Mouse (Mus musculus) E14TG2a.4 (cell line): Measurements from ENCODE around the gene Epha6.
A peak's percentile ranks its signal among the peaks of the same experiment; 100 is the strongest.

Experiments
- H3K27me3 ChIP-seq: 2 replicates; pipeline ENCODE4 v1.6.1; 2014; ENCODE audit warnings: low read length, control low read depth; ENCODE audit not compliant: insufficient read depth
- H3K36me3 ChIP-seq: 2 replicates; pipeline ENCODE4 v1.6.1; 2014; ENCODE audit warnings: low read length, control low read depth; ENCODE audit not compliant: insufficient read depth
- H3K4me1 ChIP-seq: replicated peaks from 2 replicates; pipeline ENCODE4 v1.6.1; 2014; ENCODE audit warnings: low read depth, low read length, control low read depth
- H3K4me3 ChIP-seq: replicated peaks from 2 replicates; pipeline ENCODE4 v1.5.1; 2014; ENCODE audit warnings: mild to moderate bottlenecking, low read length
- H3K9me3 ChIP-seq: 2 replicates; pipeline ENCODE4 v1.6.1; 2014; ENCODE audit warnings: low read length, control low read depth
- CTCF ChIP-seq: conservative IDR thresholded peaks from 2 replicates; pipeline ENCODE4 v1.5.1; 2014; ENCODE audit warnings: low read length
- NANOG ChIP-seq: IDR thresholded peaks from 2 replicates; pipeline ENCODE4 v1.6.1; 2014; ENCODE audit warnings: borderline replicate concordance, low read length, mixed read lengths
- POU5F1 ChIP-seq: IDR thresholded peaks from 2 replicates; pipeline ENCODE4 v1.6.1; 2014; ENCODE audit warnings: low read length, borderline replicate concordance

Gene Epha6

DNA sequence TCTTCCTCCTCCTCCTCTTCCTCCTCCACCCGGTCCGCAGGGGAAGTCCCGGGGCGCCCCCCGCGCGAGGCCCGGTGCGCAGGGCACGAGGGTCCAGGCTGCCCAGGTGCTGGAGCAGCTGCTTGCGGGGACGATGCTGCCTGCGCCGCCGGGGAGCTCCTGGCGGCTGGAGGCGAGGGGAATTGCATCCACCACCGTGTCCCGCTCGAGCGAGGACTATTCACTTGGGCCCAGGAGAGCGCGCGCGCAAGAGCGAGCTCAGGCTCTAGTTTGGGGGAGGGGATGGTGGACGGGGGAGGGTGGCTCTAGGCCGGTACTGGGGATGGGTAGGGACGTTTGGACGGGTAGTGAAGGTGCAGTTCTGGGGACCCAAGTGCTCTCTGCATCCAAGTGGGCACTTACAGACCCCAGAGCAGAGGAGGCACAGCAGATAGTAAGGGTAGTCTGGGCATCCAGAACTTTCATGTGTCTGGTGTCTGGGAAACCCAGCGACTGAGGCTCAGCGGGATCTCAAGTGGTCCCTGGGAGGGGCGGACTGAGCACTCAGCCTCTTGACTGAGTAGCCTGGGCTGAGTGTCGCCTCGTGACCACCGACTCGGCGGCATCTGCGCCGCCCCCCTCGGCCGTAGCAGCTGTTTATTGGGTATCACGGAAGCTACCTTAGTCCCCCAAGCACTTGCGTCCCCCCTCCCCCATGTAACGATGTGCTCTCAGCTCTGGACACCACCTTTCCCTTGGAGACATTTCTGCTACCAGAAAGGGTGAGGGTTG lies at the start of gene Epha6:
Gene Epha6, minus strand, starts transcription at position 471 of the 771 bp plus-strand sequence.
- Histone ChIP-seq H3K9me3 (no peaks in the 10 kb centered on the region), H3K4me1 (peaks cover 13% of the 10 kb centered on the region), H3K4me3 (peak within 1 kb of the TSS; percentile 76), H3K27me3 (peaks cover 30% of the 10 kb centered on the region), H3K36me3 (no peaks in the 10 kb centered on the region)
- TF ChIP-seq NANOG, result no peak
- TF ChIP-seq POU5F1, result no peak
- TF ChIP-seq CTCF, result no peak

GRCm38 (mm10) chr16:60651716-60652115 lies 46.4 kb upstream of the Epha6 start:
- Histone ChIP-seq H3K4me1 (no peaks in the 10 kb centered on the region), H3K27me3 (no peaks in the 10 kb centered on the region), H3K36me3 (no peaks in the 10 kb centered on the region), H3K9me3 (no peaks in the 10 kb centered on the region), H3K4me3 (no peak overlapping the region)
- no peak for TF ChIP-seq POU5F1
- TF ChIP-seq NANOG, result no peak

GRCm38 (mm10) chr16:60628091-60628490 lies 22.8 kb upstream of the Epha6 start:
- H3K4me1 ChIP-seq, result no peaks in the 10 kb centered on the region
- H3K4me3 ChIP-seq, result no peak overlapping the region
- TF ChIP-seq NANOG (no peak), CTCF (no peak), POU5F1 (no peak)
- no peaks in the 10 kb centered on the region for H3K9me3 ChIP-seq
- H3K36me3 ChIP-seq, result no peaks in the 10 kb centered on the region
- H3K27me3 ChIP-seq, result no peaks in the 10 kb centered on the region

DNA sequence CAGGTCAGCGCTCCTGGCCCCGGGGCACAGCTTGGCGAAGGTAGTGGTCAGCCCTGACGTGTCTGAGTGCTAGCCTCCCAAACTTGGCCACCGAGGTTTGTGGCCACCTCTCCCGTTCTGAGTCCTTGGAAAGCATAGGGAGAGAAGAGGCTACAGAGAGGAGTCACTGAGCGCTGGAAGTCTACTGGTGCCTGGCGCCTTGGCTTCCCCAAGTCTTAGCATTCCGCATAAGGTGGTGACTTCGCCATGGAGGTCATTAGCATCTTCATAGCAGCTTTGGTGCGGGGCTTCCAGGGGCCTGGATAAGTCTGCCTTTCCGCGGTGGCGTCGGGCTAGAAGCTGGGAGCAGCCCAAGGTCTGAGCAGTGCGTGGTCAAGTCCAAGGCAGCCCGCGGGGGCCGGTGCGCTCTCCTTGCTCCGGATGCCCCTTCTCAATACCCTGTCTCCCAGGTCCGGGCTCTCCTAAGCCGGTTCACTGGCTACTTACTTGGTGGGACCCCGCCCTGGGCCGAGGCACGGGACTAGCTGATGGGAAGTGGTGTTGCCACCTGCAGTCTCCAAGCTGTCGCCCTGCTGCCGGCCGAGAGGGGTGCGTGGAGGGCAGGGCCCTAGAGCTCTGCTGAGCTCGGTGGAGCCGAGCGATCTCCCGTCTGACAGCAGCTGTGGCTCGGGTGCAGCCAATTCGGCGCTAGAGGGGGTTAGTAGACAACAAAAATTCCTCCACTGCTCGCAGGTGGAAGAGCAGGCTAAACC lies 677 bp upstream of the Epha6 start:
- H3K36me3 ChIP-seq, result no peaks in the 10 kb centered on the region
- H3K4me1 ChIP-seq, result peaks cover 13% of the 10 kb centered on the region
- no peak for TF ChIP-seq NANOG
- 0 out of 2 replicates have a peak, but pooled peaks have one; percentile 5 for TF ChIP-seq CTCF
- TF ChIP-seq POU5F1, result no peak
- H3K9me3 ChIP-seq, result no peaks in the 10 kb centered on the region
- peaks cover 30% of the 10 kb centered on the region for H3K27me3 ChIP-seq
- peak overlapping the region; percentile 76 for H3K4me3 ChIP-seq

DNA sequence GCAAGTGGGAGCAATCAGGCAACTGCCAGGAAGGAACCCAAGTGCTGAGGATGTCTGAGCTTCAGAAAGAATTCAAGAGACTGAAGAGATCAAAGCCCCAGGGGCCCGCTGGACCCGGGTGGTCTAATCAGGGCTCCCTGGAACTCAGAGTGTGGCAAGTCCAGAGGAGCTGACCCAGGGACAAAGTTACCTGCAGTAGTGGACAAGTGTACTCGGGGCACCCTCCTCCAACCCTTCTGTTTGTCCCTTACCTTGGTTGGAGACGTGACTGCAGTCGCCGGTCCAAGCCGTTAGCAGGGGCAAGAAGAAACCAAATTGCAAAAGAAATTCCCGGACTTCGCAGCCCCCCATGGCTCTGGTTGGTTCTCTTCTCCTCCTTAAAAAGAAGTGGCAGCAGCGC lies 718 bp downstream of the Epha6 start:
- no peak for TF ChIP-seq NANOG
- TF ChIP-seq CTCF, result no peak
- TF ChIP-seq POU5F1, result no peak
- Histone ChIP-seq H3K4me3 (peak overlapping the region; percentile 76), H3K36me3 (no peaks in the 10 kb centered on the region), H3K9me3 (no peaks in the 10 kb centered on the region), H3K27me3 (peaks cover 30% of the 10 kb centered on the region), H3K4me1 (peaks cover 13% of the 10 kb centered on the region)

GRCm38 (mm10) chr16:60585322-60585721 lies 20.0 kb downstream of the Epha6 start:
- H3K36me3 ChIP-seq, result no peaks in the 10 kb centered on the region
- no peaks in the 10 kb centered on the region for H3K4me1 ChIP-seq
- no peaks in the 10 kb centered on the region for H3K27me3 ChIP-seq
- TF ChIP-seq CTCF, result no peak
- no peak for TF ChIP-seq NANOG
- no peak for TF ChIP-seq POU5F1
- H3K4me3 ChIP-seq, result no peak overlapping the region
- H3K9me3 ChIP-seq, result no peaks in the 10 kb centered on the region

DNA sequence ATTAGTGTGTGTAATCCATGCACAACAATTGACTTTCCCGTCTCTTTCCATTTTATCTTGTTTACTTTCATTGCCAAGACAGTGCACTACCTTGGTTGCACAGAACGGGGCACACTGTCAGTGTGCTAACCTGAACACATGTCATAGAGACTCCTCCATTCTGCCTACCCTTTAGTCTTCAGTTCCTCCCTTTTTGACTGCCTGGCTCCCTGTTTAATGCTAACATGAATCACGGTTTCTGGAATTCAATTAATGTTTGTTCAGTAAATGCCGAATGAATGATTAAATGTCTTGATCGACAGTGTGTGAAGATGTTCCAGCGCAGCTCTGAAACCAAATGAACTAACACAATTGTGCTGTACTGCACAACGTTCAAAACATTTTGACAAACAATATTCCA lies 20.6 kb downstream of the Epha6 start:
- no peak overlapping the region for H3K4me3 ChIP-seq
- no peaks in the 10 kb centered on the region for H3K27me3 ChIP-seq
- H3K36me3 ChIP-seq, result no peaks in the 10 kb centered on the region
- no peaks in the 10 kb centered on the region for H3K4me1 ChIP-seq
- no peaks in the 10 kb centered on the region for H3K9me3 ChIP-seq
- no peak for TF ChIP-seq CTCF
- no peak for TF ChIP-seq POU5F1
- no peak for TF ChIP-seq NANOG

GRCm38 (mm10) chr16:60570546-60570945 lies 34.8 kb downstream of the Epha6 start:
- Histone ChIP-seq H3K36me3 (no peaks in the 10 kb centered on the region), H3K4me1 (no peaks in the 10 kb centered on the region), H3K4me3 (no peak overlapping the region), H3K9me3 (no peaks in the 10 kb centered on the region), H3K27me3 (no peaks in the 10 kb centered on the region)
- TF ChIP-seq POU5F1, result no peak
- TF ChIP-seq CTCF, result no peak
- TF ChIP-seq NANOG, result no peak

DNA sequence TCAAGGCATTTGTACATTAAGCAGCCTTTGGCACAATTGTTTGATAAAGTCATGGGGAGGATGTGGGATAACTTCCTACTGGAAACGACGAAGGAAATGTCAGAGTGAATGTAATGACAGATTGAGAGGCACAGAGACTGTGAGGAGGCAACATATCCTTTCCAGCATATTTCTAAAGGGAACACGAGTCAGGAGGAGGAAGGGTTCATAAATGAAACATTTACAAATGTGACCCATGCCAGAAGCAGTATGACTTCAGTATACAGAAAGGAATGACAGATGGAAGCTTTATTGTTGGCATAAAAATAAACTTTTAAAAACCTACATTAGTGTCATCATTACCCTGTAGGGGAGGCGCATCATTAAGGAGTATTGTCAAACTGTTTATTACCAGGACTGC lies 60.9 kb downstream of the Epha6 start:
- no peak overlapping the region for H3K4me3 ChIP-seq
- TF ChIP-seq POU5F1, result no peak
- TF ChIP-seq NANOG, result no peak
- TF ChIP-seq CTCF, result no peak
- H3K4me1 ChIP-seq, result no peaks in the 10 kb centered on the region
- no peaks in the 10 kb centered on the region for H3K36me3 ChIP-seq
- no peaks in the 10 kb centered on the region for H3K27me3 ChIP-seq
- H3K9me3 ChIP-seq, result no peaks in the 10 kb centered on the region
